Mouse (Mus musculus) liver, postnatal 0 days (tissue): ENCODE measurements around the gene Ccdc92. TPM values are rescaled to one million over a fixed set of nuclear protein-coding genes. Genes with fewer than 3 reads are reported as not detected.
A peak's percentile ranks its signal among the peaks of the same experiment; 100 is the strongest.

Source experiments
- ATAC-seq: fragments of 200-750 bp; cut with Nextera tagmentation; 2 replicates; pipeline ENCODE4 v1.8.0; 2017; ENCODE audit warnings: mild to moderate bottlenecking, moderate library complexity
- DNase-seq: peaks from one replicate; pipeline ENCODE4 v3.0.0-alpha.2; 2016
- H3K27ac ChIP-seq: fragments of 300-500 bp; sonication (generic); 2 replicates; pipeline ENCODE4 v1.5.1; 2014; ENCODE audit warnings: antibody characterized with exemption, moderate library complexity, mild to moderate bottlenecking, low read depth
- H3K27me3 ChIP-seq: fragments of 300-500 bp; sonication (generic); 2 replicates; pipeline ENCODE4 v1.6.1; 2014; ENCODE audit warnings: low read length, control low read depth, mixed read lengths; ENCODE audit not compliant: insufficient read depth
- H3K36me3 ChIP-seq: fragments of 300-500 bp; sonication (generic); replicated peaks from 2 replicates; pipeline ENCODE4 v1.6.1; 2014; ENCODE audit warnings: mild to moderate bottlenecking, control low read depth, low read length, moderate library complexity, mixed read lengths; ENCODE audit not compliant: insufficient read depth
- H3K4me1 ChIP-seq: fragments of 300-500 bp; sonication (generic); 2 replicates; pipeline ENCODE4 v1.6.1; 2014; ENCODE audit warnings: antibody characterized with exemption, mild to moderate bottlenecking, control low read depth; ENCODE audit not compliant: insufficient read depth
- H3K4me2 ChIP-seq: fragments of 300-500 bp; sonication (generic); 2 replicates; pipeline ENCODE4 v1.6.1; 2014; ENCODE audit warnings: low read depth, mild to moderate bottlenecking, low read length, moderate library complexity, mixed read lengths
- H3K4me3 ChIP-seq: fragments of 300-500 bp; sonication (generic); 2 replicates; pipeline ENCODE4 v1.5.1; 2014; ENCODE audit warnings: low read depth, low read length
- H3K9ac ChIP-seq: fragments of 300-500 bp; sonication (generic); replicated peaks from 2 replicates; pipeline ENCODE4 v1.6.1; 2014; ENCODE audit warnings: mild to moderate bottlenecking, moderate library complexity
- H3K9me3 ChIP-seq: fragments of 300-500 bp; sonication (generic); 2 replicates; pipeline ENCODE4 v1.6.1; 2016; ENCODE audit warnings: mild to moderate bottlenecking, control low read depth, low read length, mixed read lengths
- CTCF ChIP-seq: sonication (generic); IDR thresholded peaks from 2 replicates; pipeline ENCODE4 v1.5.1; 2016; ENCODE audit warnings: antibody characterized with exemption, low read depth
- EP300 ChIP-seq: IDR thresholded peaks from 2 replicates; pipeline ENCODE4 v1.6.1; 2016; ENCODE audit warnings: antibody characterized with exemption, low read depth, mild to moderate bottlenecking
- WGBS: fragments of 180-500 bp; shearing (Covaris S2); extraction: QIAGEN DNeasy Blood & Tissue Kit; methylation state at CpG from one replicate; pipeline ENCODE4 v1.1.7; 2014; ENCODE audit not compliant: insufficient replicate concordance; 5-methylcytosine and 5-hydroxymethylcytosine counted together
- polyA plus RNA-seq: library from polyadenylated mRNA; unstranded; fragments of >200 nt; fragmentation: Nextera tagmentation; extraction: Ambion mirVana; gene quantifications from 2 replicates; pipeline ENCODE4 v1.2.1, GENCODE M21; 2015

Ccdc92 gene
- polyA plus RNA-seq, 1 experiment from 2014 or later = 0.35 TPM

DNA sequence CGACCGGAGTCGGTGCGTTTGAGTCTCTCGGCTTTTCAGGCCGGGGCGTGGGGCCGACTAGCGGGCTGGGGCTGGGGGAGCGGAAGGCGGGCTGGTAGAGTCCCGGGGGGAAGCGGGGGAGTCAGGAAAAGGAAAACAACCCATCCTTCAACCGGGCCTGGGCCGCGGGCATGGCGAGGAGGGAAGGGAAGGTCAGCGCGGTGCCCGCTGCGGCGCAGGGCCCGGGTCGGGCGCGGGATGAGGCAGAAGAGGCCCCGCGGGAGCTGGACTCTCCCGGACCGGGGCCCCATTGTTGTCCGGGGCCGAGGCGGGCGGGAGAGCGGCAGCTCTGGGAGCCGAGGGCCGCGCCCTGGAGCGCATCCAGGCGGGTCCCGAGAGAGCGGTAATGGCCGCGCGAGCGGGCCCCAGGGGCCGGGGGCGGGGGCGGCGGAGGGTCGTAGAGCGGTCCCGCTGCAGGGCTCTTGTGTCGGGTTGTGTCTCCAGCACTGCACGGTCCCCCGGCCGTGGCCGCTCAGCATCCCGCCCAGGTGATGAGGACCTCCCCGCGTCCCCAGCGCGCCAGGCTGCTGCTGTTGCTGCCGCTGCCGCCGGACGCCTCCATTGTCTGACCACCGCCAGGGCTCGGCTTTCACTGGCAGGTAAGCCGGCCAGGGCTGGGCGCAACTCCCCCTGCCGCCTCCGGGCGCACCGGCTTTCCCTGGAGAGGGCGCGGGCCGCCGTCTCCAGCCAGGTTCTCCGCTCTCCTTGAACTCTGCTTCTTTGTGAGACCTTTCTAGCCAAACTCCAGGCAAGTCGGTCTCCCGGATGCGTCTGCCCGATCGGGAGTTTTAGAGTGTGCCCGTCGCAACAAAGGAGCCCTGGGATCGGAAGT lies 882 bp upstream of the Ccdc92 start:
- Histone ChIP-seq H3K4me2 (peak overlapping the region; percentile 96), H3K9me3 (no peaks in the 10 kb centered on the region), H3K27me3 (peaks cover 33% of the 10 kb centered on the region), H3K4me3 (peak overlapping the region; percentile 94), H3K36me3 (no peaks in the 10 kb centered on the region), H3K9ac (peak overlapping the region; percentile 69), H3K4me1 (peaks cover 19% of the 10 kb centered on the region), H3K27ac (peak overlapping the region; percentile 60; the same call in 1 of the 2 replicates)
- peak; percentile 49 for ATAC-seq
- peak; percentile 46 for DNase-seq
- WGBS = 2% methylated on average over 62 of the region's 88 CpGs
- TF ChIP-seq EP300 = no peak
- no peak; the same call in 1 of the 2 replicates for TF ChIP-seq CTCF

DNA sequence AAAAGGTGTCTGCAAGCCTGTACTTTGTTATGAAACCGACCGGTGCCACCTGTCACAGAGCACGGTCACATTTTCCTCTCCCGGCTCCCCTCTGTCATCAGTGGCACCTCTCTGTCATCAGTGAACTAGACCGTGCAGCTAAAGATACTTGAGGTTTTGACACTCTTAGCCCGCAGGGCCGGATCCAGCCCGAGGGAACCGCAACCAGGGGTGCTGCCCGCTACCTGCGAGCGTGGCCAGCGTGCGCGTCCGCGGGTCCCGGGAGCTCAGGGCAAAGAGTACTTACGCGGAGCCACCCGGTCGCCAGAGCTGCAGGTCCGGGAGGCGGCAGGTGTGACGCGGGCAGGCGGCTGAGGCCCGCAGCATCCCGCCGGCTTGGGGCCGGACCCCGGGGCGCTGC lies 761 bp downstream of the Ccdc92 start:
- H3K9ac ChIP-seq = 0 out of 2 replicates have a peak overlapping the region, but pooled peaks have one; percentile 21
- peak overlapping the region; percentile 96 for H3K4me2 ChIP-seq
- H3K27ac ChIP-seq = no peak overlapping the region
- DNase-seq (peak; percentile 23), ATAC-seq (no peak)
- H3K4me1 ChIP-seq = peaks cover 19% of the 10 kb centered on the region
- peak overlapping the region; percentile 94 for H3K4me3 ChIP-seq
- H3K36me3 ChIP-seq = no peaks in the 10 kb centered on the region
- WGBS = 1% methylated on average over 32 of the region's 33 CpGs
- H3K9me3 ChIP-seq = no peaks in the 10 kb centered on the region
- H3K27me3 ChIP-seq = peaks cover 37% of the 10 kb centered on the region
- TF ChIP-seq EP300 (no peak), CTCF (no peak)

DNA sequence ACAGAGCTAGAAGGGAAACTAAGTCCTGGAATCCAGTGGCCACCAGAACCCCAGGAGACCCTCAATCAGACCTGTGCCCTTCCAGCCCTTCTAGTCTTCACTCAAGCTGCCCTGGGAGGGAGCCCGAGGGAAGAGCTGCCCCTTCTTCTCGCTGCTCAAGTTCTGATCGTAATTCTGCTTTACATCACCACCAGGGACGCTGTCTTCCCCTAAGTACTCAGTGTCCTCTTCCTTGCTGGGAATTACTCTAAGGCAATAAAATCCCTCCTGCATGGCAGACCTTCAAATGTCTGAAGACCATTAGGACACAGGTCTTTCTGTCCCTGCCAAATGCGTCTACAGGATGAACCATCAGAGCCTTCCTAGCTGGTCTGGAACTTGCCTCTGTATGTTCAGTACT lies 2.2 kb downstream of the Ccdc92 start:
- 12% methylated on average over 5 of the region's 5 CpGs for WGBS
- Histone ChIP-seq H3K27ac (no peak overlapping the region), H3K4me2 (no peak overlapping the region), H3K9ac (no peak overlapping the region), H3K9me3 (no peaks in the 10 kb centered on the region), H3K4me3 (no peak overlapping the region), H3K4me1 (peaks cover 19% of the 10 kb centered on the region), H3K36me3 (no peaks in the 10 kb centered on the region), H3K27me3 (peaks cover 37% of the 10 kb centered on the region)
- DNase-seq = no peak
- TF ChIP-seq CTCF (peak; percentile 63), EP300 (no peak)
- ATAC-seq = no peak

DNA sequence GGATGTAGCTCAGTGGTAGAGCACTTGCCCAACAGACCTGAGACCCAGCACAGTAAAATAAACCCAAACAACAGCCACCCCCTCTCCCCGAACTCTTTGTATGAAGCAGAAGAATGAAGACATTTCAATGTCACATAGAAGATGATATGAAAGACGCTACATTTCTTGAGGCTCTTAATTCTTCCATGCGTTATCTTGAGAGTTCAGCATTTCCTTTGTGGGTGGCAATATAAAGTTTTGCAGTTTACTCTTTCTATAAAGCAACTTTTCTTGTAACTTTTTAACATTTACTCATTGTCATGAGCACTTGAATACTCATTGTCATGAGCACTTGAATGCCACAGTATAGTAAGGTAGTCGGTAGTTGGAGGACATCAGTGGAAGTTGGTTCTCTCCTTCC lies 8.0 kb downstream of the Ccdc92 start:
- Histone ChIP-seq H3K27me3 (peaks cover 8% of the 10 kb centered on the region), H3K27ac (no peak overlapping the region), H3K9ac (no peak overlapping the region), H3K4me3 (no peak overlapping the region), H3K4me1 (no peaks in the 10 kb centered on the region), H3K36me3 (no peaks in the 10 kb centered on the region), H3K4me2 (no peak overlapping the region), H3K9me3 (no peaks in the 10 kb centered on the region)
- TF ChIP-seq CTCF = no peak
- TF ChIP-seq EP300 = no peak
- ATAC-seq (no peak), DNase-seq (no peak)
- WGBS = 72% methylated on average over 4 of the region's 4 CpGs

DNA sequence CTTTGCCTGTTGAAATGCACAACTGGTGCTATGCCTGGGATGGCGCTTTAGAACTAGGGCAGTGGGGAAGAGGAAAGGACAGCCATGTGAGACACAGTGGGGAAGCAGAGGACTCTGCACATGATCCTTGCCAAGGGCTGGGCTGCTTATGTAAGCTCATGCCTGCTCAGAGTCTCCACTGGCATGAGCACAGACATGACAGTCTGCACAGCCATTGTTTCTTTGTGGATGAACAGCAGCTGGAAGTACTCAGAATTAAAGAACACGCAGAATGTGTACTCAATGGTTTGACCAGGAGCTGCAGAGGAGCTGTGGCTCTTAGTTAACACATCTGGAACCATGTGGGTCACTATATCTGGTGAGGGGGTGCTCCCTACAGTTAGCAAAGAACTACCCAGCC lies 9.1 kb downstream of the Ccdc92 start:
- no peak overlapping the region for H3K4me2 ChIP-seq
- 72% methylated on average over 2 of the region's 2 CpGs for WGBS
- no peaks in the 10 kb centered on the region for H3K4me1 ChIP-seq
- TF ChIP-seq CTCF (no peak), EP300 (no peak)
- H3K27ac ChIP-seq = no peak overlapping the region
- no peak overlapping the region for H3K4me3 ChIP-seq
- DNase-seq (no peak), ATAC-seq (no peak)
- no peaks in the 10 kb centered on the region for H3K9me3 ChIP-seq
- 0 out of 2 replicates have a peak, but pooled peaks cover 4% of the 10 kb centered on the region for H3K27me3 ChIP-seq
- no peak overlapping the region for H3K9ac ChIP-seq
- no peaks in the 10 kb centered on the region for H3K36me3 ChIP-seq

DNA sequence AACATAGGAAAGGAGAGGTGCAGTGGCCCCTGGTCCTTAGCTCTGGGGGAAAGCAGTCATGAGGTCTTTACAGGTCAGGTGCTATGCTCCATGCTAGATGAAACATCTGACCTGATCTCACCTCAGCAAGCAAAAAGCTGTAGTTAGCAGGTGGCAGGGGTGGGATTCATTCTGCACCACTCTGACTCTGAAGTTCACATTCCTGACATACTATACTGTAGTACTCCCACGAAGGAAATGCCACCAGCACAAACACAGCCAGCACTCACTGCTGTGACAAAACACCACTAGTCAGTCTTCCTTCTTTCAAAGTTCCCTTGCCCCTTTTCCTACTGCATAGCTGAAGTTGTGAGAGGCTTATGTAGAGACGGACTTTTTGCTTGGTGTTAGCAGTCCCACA lies 9.9 kb downstream of the Ccdc92 start:
- 39% methylated on average over 2 of the region's 2 CpGs for WGBS
- H3K27ac ChIP-seq = no peak overlapping the region
- H3K9me3 ChIP-seq = no peaks in the 10 kb centered on the region
- no peak overlapping the region for H3K4me2 ChIP-seq
- H3K36me3 ChIP-seq = no peaks in the 10 kb centered on the region
- H3K4me3 ChIP-seq = no peak overlapping the region
- DNase-seq = no peak
- no peaks in the 10 kb centered on the region for H3K4me1 ChIP-seq
- no peak overlapping the region for H3K9ac ChIP-seq
- no peaks in the 10 kb centered on the region for H3K27me3 ChIP-seq
- no peak for ATAC-seq
- no peak for TF ChIP-seq EP300
- no peak for TF ChIP-seq CTCF
